Mouse (Mus musculus) lung, adult 2 months (tissue): ENCODE measurements around the gene Sf3a2.

Experiments used
- CTCF ChIP-seq: fragments of 200-500 bp; IDR thresholded peaks from 2 replicates; pipeline ENCODE4 v1.5.1; 2011; ENCODE audit warnings: mild to moderate bottlenecking, low read length, control low read depth; ENCODE audit not compliant: insufficient read depth
- POLR2A ChIP-seq: fragments of 200-500 bp; IDR thresholded peaks from 2 replicates; pipeline ENCODE4 v1.6.1; 2011; ENCODE audit warnings: low read depth, mild to moderate bottlenecking, control low read depth, low read length, borderline replicate concordance; ENCODE audit errors: extremely low read depth

DNA sequence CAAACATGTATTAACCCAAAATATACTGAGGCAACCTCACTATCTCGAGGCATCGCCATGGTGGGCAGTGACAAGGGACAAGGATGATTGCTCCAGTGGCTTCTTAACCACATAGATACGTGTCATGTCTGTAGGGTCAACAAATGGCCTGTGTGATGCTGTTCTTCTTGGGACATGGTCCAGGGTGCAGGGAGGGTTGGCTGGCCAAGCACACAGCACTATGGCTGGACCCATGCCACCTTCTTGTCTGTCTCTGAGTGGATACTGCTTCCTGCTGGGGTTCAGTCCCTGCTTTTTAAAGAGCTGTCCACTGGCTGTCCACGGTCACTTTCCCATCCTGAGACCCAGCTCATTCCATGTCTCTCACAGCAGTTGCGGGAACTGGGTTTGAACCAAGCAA is 20.9 kb upstream of the Sf3a2 start:
- no peak for TF ChIP-seq POLR2A
- TF ChIP-seq CTCF = no peak
